Mouse (Mus musculus) MEL (cell line): ENCODE measurements around the gene Vps13d.

Source experiments
- CTCF ChIP-seq, 3 experiments: IDR thresholded peaks in 2 of 3; conservative IDR thresholded peaks in 1 of 3; 2 replicates each; pipeline ENCODE4 v1.5.1; 2011 to 2012; ENCODE audit warnings: low read length in 3 of 3, low read depth in 2 of 3, mild to moderate bottlenecking in 2 of 3, improper control_type of control experiment in 1 of 3, inconsistent platforms in 1 of 3, mixed read lengths in 1 of 3, moderate library complexity in 1 of 3; ENCODE audit not compliant: control insufficient read depth in 1 of 3, insufficient read depth in 1 of 3, poor library complexity in 1 of 3, severe bottlenecking in 1 of 3
- EP300 ChIP-seq, 2 experiments: IDR thresholded peaks; 2 replicates each; pipeline ENCODE4 v1.6.1; 2011; ENCODE audit warnings: improper control_type of control experiment in 2 of 2, low read length in 2 of 2, low read depth in 1 of 2, mild to moderate bottlenecking in 1 of 2
- GABPA ChIP-seq: IDR thresholded peaks from 2 replicates; pipeline ENCODE4 v1.6.1; 2012; ENCODE audit warnings: low read depth, mild to moderate bottlenecking, inconsistent platforms, low read length, improper control_type of control experiment, moderate library complexity
- MAFK ChIP-seq: IDR thresholded peaks from 2 replicates; pipeline ENCODE4 v1.6.1; 2011; ENCODE audit warnings: low read depth, mild to moderate bottlenecking, low read length, improper control_type of control experiment, borderline replicate concordance
- MAX ChIP-seq: IDR thresholded peaks from 2 replicates; pipeline ENCODE4 v1.6.1; 2011; ENCODE audit warnings: low read length, improper control_type of control experiment
- MXI1 ChIP-seq: IDR thresholded peaks from 2 replicates; pipeline ENCODE4 v1.6.1; 2011; ENCODE audit warnings: mild to moderate bottlenecking, low read depth, low read length, improper control_type of control experiment
- MYB ChIP-seq: IDR thresholded peaks from 2 replicates; pipeline ENCODE4 v1.6.1; 2011; ENCODE audit warnings: mild to moderate bottlenecking, low read depth, low read length, improper control_type of control experiment
- MYC ChIP-seq: IDR thresholded peaks from 2 replicates; pipeline ENCODE4 v1.6.1; 2011; ENCODE audit warnings: low read depth, mild to moderate bottlenecking, low read length, improper control_type of control experiment, moderate library complexity
- POLR2A ChIP-seq, 2 experiments: IDR thresholded peaks; 2 replicates each; pipeline ENCODE4 v1.6.1; 2011 to 2012; ENCODE audit warnings: low read length in 2 of 2, mild to moderate bottlenecking in 2 of 2, control low read depth in 1 of 2, improper control_type of control experiment in 1 of 2, low read depth in 1 of 2, moderate library complexity in 1 of 2; ENCODE audit not compliant: control insufficient read depth in 1 of 2, insufficient read depth in 1 of 2, poor library complexity in 1 of 2
- SMC3 ChIP-seq: IDR thresholded peaks from 2 replicates; pipeline ENCODE4 v1.6.1; 2011; ENCODE audit warnings: low read depth, low read length, improper control_type of control experiment
- TCF12 ChIP-seq: IDR thresholded peaks from 2 replicates; pipeline ENCODE4 v1.6.1; 2014; ENCODE audit warnings: low read depth, mild to moderate bottlenecking, inconsistent platforms, low read length, improper control_type of control experiment, moderate library complexity
- ZC3H11A ChIP-seq: IDR thresholded peaks from 2 replicates; pipeline ENCODE4 v1.6.1; 2012; ENCODE audit warnings: low read depth, mild to moderate bottlenecking, inconsistent platforms, low read length, improper control_type of control experiment

GRCm38 (mm10) chr4:144939847-144940411 is 254.9 kb downstream of the Vps13d start:
- TF ChIP-seq ZC3H11A (no peak), TCF12 (no peak), CTCF (IDR thresholded peaks at IDR 0.05 in 2 of 3, conservative IDR thresholded peaks at IDR 0.05 in 1 of 3; ENCODE audit: control insufficient read depth in 1 of 3, insufficient read depth in 1 of 3, low read depth in 2 of 3, low read length in 3 of 3, poor library complexity in 1 of 3, severe bottlenecking in 1 of 3) (no peak), MYC (no peak), MAFK (no peak), EP300 (IDR thresholded peaks at IDR 0.05; ENCODE audit: low read depth in 1 of 2, low read length in 2 of 2) (no peak), MXI1 (no peak), MYB (no peak), POLR2A (IDR thresholded peaks at IDR 0.05; ENCODE audit: control insufficient read depth in 1 of 2, insufficient read depth in 1 of 2, low read depth in 1 of 2, low read length in 2 of 2, poor library complexity in 1 of 2) (no peak), MAX (no peak), GABPA (no peak), SMC3 (no peak)
